Mouse (Mus musculus) urinary bladder, adult 18-20 months (tissue): ENCODE results near the gene Nat9.

Experiments
- DNase-seq, 2 experiments: peaks; one replicate each; pipeline ENCODE4 v3.0.0; 2022; ENCODE audit warnings: low spot score in 2 of 2, mixed read lengths in 2 of 2

Gene Nat9

DNA sequence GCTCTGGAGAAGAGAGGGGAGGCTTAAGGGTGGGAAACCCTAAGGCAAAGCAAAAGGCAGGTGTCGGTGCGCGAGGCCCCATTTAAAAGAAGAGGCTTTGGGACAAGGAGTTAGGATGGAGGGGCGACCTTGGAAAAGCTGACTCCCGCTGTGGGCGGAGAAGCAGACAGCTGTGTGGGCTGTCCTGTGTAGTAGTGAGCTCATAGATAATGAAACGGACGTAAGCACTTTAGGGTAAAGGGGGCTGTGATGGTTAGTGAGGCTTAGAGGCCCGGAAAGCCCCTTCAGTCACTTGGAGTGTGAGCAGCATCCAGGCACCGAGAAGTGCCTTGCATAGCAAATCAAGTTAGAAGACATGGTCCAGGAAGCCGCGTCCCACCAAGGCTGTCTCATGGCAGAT is at the start of gene Nat9:
Nat9 (minus strand) TSS at position 167 of the 400 bp plus-strand sequence.
- DNase-seq: no peak

GRCm38 (mm10) chr11:115236570-115236969 is 48.9 kb upstream of the Nat9 start:
- DNase-seq: no peak

GRCm38 (mm10) chr11:115234320-115235044 is 46.8 kb upstream of the Nat9 start:
- DNase-seq: no peak

DNA sequence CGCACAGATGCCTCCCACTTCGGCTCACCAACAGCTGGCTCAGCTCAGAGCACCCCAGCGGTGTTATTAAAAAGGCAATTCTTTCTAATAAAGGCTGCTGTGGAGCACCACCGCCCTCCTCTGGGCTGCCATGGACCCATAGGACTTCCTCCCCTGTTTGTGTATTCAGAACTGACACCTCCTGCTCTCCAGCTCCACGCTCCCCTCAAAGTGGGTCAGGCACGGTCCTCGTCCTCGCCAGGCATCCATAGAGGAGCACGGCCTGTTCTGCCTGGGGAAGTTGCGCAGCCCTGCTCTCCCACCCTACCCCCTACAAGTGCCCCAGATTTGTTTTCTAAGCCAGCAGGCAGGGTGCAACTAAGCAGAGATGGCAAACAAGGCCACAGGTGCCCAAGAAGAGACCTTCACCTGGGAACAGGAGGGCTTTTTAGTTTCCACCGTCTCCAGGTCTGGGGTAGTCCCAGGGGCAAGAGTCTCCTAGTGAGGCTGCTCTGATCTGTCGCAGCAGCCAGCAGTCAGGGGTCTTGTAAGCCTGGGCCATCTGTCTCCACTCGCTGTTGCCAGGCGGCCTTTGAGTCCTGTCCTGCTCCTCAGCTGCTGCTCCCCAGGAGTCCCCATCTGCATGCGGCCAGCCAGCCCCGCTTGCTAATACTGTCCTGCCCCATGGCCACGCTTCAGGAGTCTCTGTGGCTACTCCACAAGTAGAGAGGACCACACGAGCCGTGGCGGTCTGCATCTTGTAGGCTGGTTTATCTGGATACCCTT is 46.0 kb upstream of the Nat9 start:
- DNase-seq: no peak

- no peak for DNase-seq
These were observed 45.2 kb upstream of the Nat9 start for GRCm38 (mm10) chr11:115232889-115233288.

DNA sequence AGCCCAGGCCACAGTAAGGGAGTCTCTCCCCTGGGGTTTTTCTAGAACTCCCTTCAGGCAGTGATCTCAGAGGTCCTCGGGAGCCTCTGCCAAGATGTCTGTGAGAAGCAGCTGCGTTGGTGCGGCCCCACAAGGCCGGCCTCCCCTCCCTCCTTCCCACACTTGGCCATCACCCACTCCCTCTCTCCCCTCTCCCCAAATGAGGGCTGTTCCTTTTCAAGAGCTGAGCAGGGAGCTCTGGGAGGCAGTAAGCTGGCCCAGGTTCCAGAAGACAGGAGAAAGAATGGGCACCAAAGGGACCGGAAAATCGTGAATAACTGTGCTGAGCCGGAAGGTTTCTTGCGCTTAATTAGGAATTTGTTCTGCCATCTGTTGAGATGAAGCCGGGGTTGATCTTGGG is 44.3 kb upstream of the Nat9 start:
- no peak for DNase-seq

- DNase-seq: no peak
These were observed 43.7 kb upstream of the Nat9 start for GRCm38 (mm10) chr11:115231168-115231915.

DNA sequence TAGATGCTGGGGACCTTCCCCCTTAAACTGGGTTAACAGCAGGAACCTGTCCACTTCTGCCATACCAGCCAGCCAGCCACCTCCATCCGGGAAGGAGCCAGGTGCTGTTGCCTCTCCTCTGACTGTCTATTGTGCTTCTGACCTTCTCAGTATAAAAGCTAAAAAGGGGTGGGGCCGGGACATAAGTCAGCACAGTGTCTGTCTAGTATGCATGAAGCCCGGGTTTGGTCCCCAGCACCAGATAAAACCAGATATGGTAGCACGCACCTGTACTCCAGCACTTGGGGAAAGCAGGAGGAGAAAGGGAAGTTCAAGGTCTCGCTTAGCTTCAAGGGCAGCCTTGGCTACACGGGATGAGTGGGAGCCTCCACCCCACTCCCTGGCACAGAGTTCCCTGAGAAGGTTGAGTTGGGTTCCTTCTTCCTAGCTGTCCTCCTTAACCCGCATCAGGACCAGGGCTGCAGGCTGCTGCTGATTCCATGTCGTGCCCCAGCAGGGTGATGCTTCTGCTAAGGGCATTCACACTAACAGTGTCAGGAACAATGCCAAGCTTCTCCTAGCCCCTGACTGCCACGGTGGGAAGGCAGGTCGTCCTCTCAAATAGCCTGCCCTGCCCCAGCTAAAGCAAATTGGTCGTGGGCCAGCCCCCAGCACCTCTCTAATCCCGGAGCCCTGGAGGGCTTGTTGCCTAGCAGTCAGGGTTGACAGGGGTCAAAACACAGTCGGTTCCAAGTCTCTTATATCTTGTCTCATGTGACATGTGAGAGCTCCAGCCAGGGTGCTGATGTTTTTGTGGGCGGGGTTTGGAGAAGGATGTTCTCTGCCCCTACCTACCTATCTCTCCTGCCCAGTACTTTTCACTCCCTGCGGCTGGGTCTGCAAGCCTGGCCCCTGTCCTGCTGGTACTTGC is 41.6 kb upstream of the Nat9 start:
- no peak for DNase-seq

DNA sequence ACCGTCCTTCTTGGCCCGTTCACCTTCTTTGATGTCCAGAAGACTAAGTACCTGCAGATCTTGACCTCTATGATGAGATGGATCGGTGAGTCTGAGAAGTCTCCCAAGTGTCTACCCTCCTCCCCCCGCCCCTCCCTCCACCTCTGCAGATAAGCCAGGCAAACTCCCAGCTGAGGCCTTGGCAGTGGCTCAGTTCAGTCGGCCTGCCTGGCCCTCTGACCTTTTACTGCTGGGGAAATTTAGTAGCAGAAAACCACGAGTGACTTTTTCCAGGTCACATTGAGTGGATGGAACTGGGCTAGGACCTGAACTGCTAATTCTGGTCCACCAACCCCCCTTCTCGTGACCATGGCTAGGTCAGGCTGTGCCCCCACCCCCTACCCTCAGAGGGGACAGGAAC is 40.8 kb upstream of the Nat9 start:
- DNase-seq: no peak

DNA sequence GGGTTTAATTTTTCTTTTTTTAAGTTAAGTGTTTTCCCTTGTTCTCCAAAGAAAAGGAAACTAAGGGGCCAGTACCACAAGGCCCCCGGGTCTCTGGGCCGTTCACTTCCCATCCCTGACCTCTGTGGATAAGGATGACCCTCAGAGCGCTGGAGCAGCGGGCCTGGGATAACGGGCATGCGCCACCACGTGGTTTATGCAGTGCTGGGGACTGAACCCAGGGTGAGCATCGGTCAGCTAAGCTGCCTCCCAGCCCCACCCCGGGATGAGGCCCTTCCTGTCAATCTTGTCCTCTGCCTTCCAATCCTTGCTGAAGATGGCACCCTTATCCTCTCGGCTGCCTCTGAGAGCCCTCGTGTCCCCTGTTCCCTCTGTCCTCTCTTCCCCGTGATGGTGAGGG is 40.0 kb upstream of the Nat9 start:
- no peak for DNase-seq

GRCm38 (mm10) chr11:115226811-115227491 is 39.3 kb upstream of the Nat9 start:
- no peak for DNase-seq

GRCm38 (mm10) chr11:115225301-115225700 is 37.6 kb upstream of the Nat9 start:
- no peak for DNase-seq

DNA sequence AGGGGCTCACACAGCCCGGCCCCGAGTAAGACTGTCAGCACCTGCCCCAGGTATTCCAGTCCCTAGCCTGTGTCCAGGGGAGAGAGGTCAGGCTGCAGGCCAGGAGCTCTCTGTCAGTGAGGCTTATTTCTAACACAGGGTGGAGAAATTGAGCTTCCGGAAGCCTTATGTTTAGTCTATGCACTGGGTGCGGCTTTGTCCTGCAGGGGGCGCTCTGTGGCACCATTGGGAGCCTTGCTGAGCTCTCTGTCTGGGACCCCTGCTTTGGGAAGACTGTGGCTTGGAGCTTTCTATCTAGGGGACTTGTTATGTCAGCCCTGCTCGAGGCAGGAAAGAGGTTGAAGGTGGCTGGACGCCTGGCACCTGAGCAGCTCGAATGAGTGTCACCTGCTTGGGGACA is 37.2 kb upstream of the Nat9 start:
- no peak for DNase-seq

DNA sequence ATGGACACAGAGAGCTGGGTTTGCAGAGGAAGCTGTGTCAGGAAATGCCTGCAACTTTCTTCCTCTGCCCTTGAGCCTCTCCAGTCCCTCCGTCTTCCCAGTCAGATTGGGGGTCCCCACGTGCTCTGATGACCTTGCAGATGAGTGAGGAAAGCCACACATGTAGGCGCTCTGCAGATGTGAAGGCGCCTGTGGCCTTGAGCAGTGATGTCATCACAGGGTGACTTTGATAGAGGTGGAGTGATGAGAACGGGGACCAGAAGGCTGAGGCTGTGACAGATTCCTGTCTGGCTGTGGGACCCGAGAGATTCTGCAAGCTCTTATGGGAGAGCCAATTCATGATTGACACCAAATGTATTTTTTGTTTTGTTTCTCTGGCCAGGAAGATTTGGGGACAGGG is 36.2 kb upstream of the Nat9 start:
- DNase-seq: no peak

DNA sequence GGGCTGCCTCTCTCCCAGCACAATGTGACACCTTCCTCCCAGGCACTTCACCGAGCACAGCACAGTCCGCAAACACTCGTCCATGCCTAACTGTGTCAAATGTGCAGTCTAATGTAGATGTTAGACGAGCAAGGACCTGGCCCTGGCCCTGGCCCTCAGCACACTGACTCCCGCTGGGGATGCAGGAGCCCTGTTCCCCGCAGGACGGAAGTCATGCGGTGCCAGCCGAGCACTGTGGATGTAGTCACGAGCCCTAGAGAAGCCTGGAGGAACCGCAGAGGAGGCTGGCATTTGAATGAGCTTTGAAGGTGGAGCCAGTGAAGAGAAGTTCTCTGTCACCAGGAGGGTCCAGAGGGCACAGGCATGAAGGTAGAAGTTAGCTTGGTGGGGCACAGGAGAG is 35.8 kb upstream of the Nat9 start:
- no peak for DNase-seq

GRCm38 (mm10) chr11:115222570-115222969 is 34.9 kb upstream of the Nat9 start:
- no peak for DNase-seq

- no peak for DNase-seq
These were observed 34.4 kb upstream of the Nat9 start for GRCm38 (mm10) chr11:115222077-115222476.

GRCm38 (mm10) chr11:115219685-115220084 is 32.0 kb upstream of the Nat9 start:
- no peak for DNase-seq

GRCm38 (mm10) chr11:115219263-115219662 is 31.6 kb upstream of the Nat9 start:
- DNase-seq: peak; percentile 24 to 63

DNA sequence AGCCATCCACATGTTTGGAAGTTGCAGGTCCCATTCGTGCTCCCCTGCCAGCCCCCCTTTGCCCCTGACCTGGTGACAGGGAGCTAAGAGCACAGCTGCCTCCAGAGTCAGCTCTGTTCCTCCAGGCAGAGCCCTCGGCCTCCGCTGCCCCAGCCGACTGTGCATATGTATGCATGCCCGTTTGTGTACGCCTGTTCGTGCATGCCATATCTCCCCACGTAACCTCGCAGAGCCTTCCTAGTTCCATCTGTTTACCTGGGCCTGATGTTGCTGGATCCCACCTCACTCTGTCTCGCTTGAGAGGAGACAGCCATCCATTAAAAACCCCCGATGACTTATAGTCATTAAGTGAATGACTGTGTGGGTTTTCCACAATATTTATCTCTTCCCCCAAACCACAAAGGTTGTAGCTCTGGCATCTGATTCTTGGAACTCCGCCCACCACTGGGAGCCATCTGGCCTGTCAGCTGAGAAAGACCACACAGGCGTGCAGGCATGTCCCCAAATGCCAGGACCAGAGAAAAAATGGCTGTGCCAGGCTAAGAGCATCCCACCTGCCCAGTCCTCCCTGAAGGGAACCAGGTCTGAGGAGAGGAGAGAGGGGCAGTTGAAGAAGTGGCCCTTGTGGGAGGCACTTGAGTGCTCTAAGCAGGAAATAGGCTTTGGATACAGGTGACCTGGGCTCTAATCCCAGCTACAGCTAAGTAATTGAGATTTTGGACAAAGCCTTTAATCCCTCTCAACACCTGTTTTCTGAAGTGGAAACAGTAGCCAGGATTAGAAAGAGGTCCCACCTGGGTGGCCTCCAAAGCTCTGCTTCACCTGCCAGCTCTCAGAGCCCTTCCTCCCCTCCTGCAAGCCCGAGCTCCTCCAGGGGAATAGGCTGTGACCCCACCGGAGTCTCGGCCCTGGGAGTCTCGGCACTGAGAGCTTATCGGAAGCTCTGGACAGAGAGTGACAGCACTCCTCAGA is 30.1 kb upstream of the Nat9 start:
- no peak for DNase-seq
